Mouse (Mus musculus) intestine, postnatal 0 days (tissue): ENCODE data around the gene Ugt1a2. TPM values are rescaled to one million over a fixed set of nuclear protein-coding genes. Genes with fewer than 3 reads are reported as not detected.

Experiments used
- ATAC-seq: fragments of 200-750 bp; cut with Nextera tagmentation; 2 replicates; pipeline ENCODE4 v1.8.0; 2017; ENCODE audit warnings: mild to moderate bottlenecking, moderate TSS enrichment, moderate library complexity
- H3K27ac ChIP-seq: fragments of 300-500 bp; sonication (generic); 2 replicates; pipeline ENCODE4 v1.5.1; 2014; ENCODE audit warnings: mild to moderate bottlenecking, low read depth, low read length, moderate library complexity
- H3K27me3 ChIP-seq: fragments of 300-500 bp; sonication (generic); replicated peaks from 2 replicates; pipeline ENCODE4 v1.6.1; 2014; ENCODE audit warnings: low read length, mixed read lengths; ENCODE audit not compliant: control insufficient read depth, insufficient read depth
- H3K36me3 ChIP-seq: fragments of 300-500 bp; sonication (generic); 2 replicates; pipeline ENCODE4 v1.6.1; 2014; ENCODE audit warnings: mild to moderate bottlenecking, moderate library complexity; ENCODE audit not compliant: control insufficient read depth, insufficient read depth
- H3K4me1 ChIP-seq: fragments of 300-500 bp; sonication (generic); replicated peaks from 2 replicates; pipeline ENCODE4 v1.6.1; 2014; ENCODE audit warnings: antibody characterized with exemption, low read length, mixed read lengths; ENCODE audit not compliant: control insufficient read depth, insufficient read depth
- H3K4me2 ChIP-seq: fragments of 300-500 bp; sonication (generic); replicated peaks from 2 replicates; pipeline ENCODE4 v1.6.1; 2014; ENCODE audit warnings: low read depth, mild to moderate bottlenecking, moderate library complexity
- H3K4me3 ChIP-seq: fragments of 300-500 bp; sonication (generic); 2 replicates; pipeline ENCODE4 v1.5.1; 2014; ENCODE audit warnings: low read depth, low read length
- H3K9ac ChIP-seq: fragments of 300-500 bp; sonication (generic); 2 replicates; pipeline ENCODE4 v1.6.1; 2014; ENCODE audit warnings: mild to moderate bottlenecking, low read depth, low read length
- H3K9me3 ChIP-seq: fragments of 300-500 bp; sonication (generic); 2 replicates; pipeline ENCODE4 v1.6.1; 2016; ENCODE audit warnings: mixed run types; ENCODE audit not compliant: control insufficient read depth
- CTCF ChIP-seq: sonication (generic); IDR thresholded peaks from 2 replicates; pipeline ENCODE4 v1.5.1; 2016; ENCODE audit warnings: low read depth, mild to moderate bottlenecking, control low read depth, antibody characterized with exemption, moderate library complexity
- WGBS: fragments of 180-500 bp; shearing (Covaris S2); extraction: QIAGEN DNeasy Blood & Tissue Kit; methylation state at CpG from one replicate; pipeline ENCODE4 v1.1.7; 2014; 5-methylcytosine and 5-hydroxymethylcytosine counted together
- polyA plus RNA-seq: library from polyadenylated mRNA; unstranded; fragments of >200 nt; fragmentation: Nextera tagmentation; extraction: Ambion mirVana; gene quantifications from 2 replicates; pipeline ENCODE4 v1.2.1, GENCODE M21; 2015

Gene Ugt1a2
- polyA plus RNA-seq, 1 experiment from 2014 or later = 0.05 TPM

GRCm38 (mm10) chr1:88234248-88234610, 33.8 kb downstream of the Ugt1a2 start:
- Histone ChIP-seq H3K4me2 (no peak overlapping the region), H3K27me3 (no peaks in the 10 kb centered on the region)

DNA sequence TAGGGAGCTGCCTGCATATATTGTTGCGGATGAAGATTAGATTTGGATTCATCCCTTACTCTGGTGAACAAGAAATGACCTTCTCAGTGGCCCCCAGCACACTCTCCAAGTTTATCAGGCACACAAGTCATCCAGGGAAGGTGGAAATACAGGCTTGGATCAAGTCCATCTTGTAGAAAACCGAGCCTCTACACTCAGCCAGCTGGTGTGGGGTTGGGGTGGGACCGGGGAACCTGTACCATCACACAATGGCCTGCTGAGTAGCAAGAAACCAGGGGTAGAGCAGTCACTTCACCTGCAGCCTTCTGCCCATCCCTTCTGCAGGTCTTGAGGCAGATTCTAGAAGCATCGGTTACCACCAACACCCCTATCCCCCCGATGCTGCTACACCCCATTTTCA, 34.2 kb downstream of the Ugt1a2 start:
- TF ChIP-seq CTCF = no peak
- Histone ChIP-seq H3K9me3 (peaks cover 54% of the 10 kb centered on the region), H3K4me3 (no peak overlapping the region), H3K27ac (no peak overlapping the region), H3K9ac (no peak overlapping the region), H3K4me1 (no peaks in the 10 kb centered on the region), H3K36me3 (no peaks in the 10 kb centered on the region), H3K4me2 (no peak overlapping the region), H3K27me3 (no peaks in the 10 kb centered on the region)
- ATAC-seq = no peak
- WGBS = 42% methylated on average over 5 of the region's 5 CpGs

More at GRCm38 (mm10) chr1:88234248-88234610, 33.8 kb downstream of the Ugt1a2 start:
- Histone ChIP-seq H3K4me3 (no peak overlapping the region), H3K4me1 (no peaks in the 10 kb centered on the region), H3K27ac (no peak overlapping the region), H3K36me3 (no peaks in the 10 kb centered on the region), H3K9ac (no peak overlapping the region), H3K9me3 (peaks cover 57% of the 10 kb centered on the region)
- ATAC-seq = no peak
- TF ChIP-seq CTCF = no peak
- WGBS = 61% methylated on average over 4 of the region's 4 CpGs

DNA sequence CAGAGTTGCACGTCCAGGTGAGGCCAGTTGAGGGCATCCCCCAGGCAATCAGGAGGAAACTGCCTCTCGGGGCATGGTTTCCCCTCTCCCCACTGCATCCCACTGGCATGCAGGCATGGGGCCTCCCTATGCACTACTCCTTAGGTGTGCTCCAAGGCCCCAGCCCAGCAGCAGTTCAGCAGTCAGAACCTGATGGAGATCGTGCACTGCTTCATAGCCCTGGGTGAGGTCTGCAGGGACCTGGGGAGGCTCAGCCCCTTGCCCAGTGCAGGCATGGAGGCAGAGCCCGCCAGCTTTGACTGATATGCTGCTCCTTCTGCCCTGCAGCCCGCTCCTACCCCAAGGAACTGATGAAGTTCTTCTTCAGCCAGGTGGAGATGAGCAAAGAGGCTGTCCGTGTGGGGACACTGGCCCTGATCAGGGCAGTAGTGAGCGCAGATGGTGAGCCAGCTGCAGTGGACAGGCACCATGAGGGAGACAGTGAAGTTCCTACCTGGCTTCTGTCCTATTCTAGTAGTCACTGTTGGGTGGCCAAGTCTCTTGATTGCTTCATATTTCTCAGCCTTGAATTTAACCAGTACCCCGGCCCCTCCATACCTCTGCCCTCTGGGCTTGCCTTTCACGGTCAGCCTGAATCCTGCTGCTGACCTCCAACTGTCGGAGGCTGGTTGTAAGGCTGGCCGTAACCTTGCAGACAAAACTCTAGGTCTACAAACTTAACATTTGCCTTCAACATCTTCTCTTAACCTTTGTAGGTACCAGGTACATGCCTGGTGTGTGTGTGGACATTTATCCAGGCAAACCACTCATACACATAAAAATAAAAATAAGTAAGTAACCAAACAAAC, 34.9 kb downstream of the Ugt1a2 start:
- H3K9me3 ChIP-seq = peaks cover 50% of the 10 kb centered on the region
- no peak for TF ChIP-seq CTCF
- ATAC-seq = no peak

DNA sequence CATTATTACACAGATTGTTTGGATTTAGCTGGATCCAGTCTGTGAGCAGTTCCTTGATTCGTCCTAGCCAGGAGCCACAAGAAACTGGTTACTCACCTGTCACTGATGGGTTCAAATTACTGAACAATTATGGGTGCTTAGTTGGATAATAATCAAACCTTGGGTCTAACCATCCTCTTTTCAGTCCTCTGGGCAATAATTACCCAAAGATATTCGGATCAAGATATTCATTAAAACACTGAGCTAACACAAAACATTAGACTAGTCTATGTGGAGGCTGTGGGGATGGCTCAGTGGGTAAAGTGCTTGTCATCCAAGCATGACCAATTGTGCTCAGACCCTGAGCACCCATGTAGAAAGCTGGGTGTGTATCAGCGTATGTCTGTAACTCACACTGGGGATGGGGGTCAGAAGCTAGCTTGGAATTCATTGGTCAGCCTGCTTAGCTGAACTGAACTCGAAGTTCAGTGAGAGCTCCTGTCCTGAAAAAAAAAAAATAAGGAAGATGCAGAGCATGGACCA, 35.6 kb downstream of the Ugt1a2 start:
- no peak overlapping the region for H3K27ac ChIP-seq
- no peak overlapping the region for H3K9ac ChIP-seq
- no peaks in the 10 kb centered on the region for H3K27me3 ChIP-seq
- no peak overlapping the region for H3K4me2 ChIP-seq
- H3K36me3 ChIP-seq = no peaks in the 10 kb centered on the region
- H3K4me1 ChIP-seq = no peaks in the 10 kb centered on the region
- TF ChIP-seq CTCF = no peak
- 60% methylated on average over 4 of the region's 4 CpGs for WGBS
- no peak for ATAC-seq
- H3K4me3 ChIP-seq = no peak overlapping the region
- H3K9me3 ChIP-seq = peaks cover 52% of the 10 kb centered on the region

More for the DNA sequence above, 34.9 kb downstream of the Ugt1a2 start:
- Histone ChIP-seq H3K27ac (no peak overlapping the region), H3K27me3 (no peaks in the 10 kb centered on the region), H3K4me2 (no peak overlapping the region), H3K4me3 (no peak overlapping the region), H3K9ac (no peak overlapping the region), H3K4me1 (no peaks in the 10 kb centered on the region), H3K36me3 (no peaks in the 10 kb centered on the region)
- WGBS = 64% methylated on average over 11 of the region's 11 CpGs

- H3K9ac ChIP-seq = no peak overlapping the region
- H3K36me3 ChIP-seq = no peaks in the 10 kb centered on the region
- H3K4me2 ChIP-seq = no peak overlapping the region
- ATAC-seq = peak; percentile 8
- no peak overlapping the region for H3K27ac ChIP-seq
- peaks cover 41% of the 10 kb centered on the region for H3K9me3 ChIP-seq
- H3K27me3 ChIP-seq = no peaks in the 10 kb centered on the region
- WGBS = 75% methylated on average over 5 of the region's 5 CpGs
- H3K4me1 ChIP-seq = no peaks in the 10 kb centered on the region
- no peak overlapping the region for H3K4me3 ChIP-seq
- no peak for TF ChIP-seq CTCF
Observed at GRCm38 (mm10) chr1:88237311-88237710, 36.9 kb downstream of the Ugt1a2 start.

DNA sequence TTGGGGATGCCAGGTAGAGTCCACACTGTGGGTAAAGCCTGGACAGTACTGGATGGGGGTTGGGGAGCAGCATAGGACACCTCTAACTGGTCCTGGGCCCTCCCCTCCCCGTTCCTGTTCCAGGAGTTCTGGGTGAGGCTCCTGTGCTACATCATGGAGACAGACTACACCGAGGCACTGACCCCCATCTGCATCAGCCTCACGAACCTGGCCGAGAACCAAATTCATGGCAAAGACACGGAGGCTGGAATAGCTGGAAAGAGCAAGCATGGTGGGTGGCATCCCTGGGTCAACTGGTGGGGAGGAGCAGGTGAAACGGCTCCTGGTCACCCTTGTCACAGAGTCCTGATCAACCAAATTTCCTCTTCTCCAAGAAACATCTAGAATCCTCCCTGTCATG, 38.4 kb downstream of the Ugt1a2 start:
- Histone ChIP-seq H3K27ac (no peak overlapping the region), H3K27me3 (no peaks in the 10 kb centered on the region), H3K4me3 (no peak overlapping the region), H3K9ac (no peak overlapping the region), H3K4me1 (no peaks in the 10 kb centered on the region), H3K4me2 (no peak overlapping the region), H3K9me3 (peaks cover 41% of the 10 kb centered on the region), H3K36me3 (no peaks in the 10 kb centered on the region)
- 77% methylated on average over 6 of the region's 6 CpGs for WGBS
- TF ChIP-seq CTCF = no peak
- ATAC-seq = no peak
